Mouse (Mus musculus) cortical plate, adult 2 months (tissue): ENCODE data around the gene Dbi.

Source experiments
- CTCF ChIP-seq: fragments of 200-500 bp; IDR thresholded peaks from 2 replicates; pipeline ENCODE4 v1.5.1; 2011; ENCODE audit warnings: mild to moderate bottlenecking, control low read depth, low read length; ENCODE audit not compliant: insufficient read depth; ENCODE audit errors: extremely low read depth
- POLR2A ChIP-seq: fragments of 200-500 bp; IDR thresholded peaks from 2 replicates; pipeline ENCODE4 v1.6.1; 2011; ENCODE audit warnings: mild to moderate bottlenecking, low read length, control low read depth; ENCODE audit not compliant: insufficient read depth; ENCODE audit errors: extremely low read depth

- TF ChIP-seq POLR2A (no peak), CTCF (no peak)
Observed at GRCm38 (mm10) chr1:120115671-120116081, 5.2 kb downstream of the Dbi start.
